Mouse (Mus musculus): ENCODE measurements around the gene Gdpgp1. TPM values are rescaled to one million over a fixed set of nuclear protein-coding genes. Genes with fewer than 3 reads are reported as not detected.

Gene Gdpgp1
- 2.4 and 2.7 TPM in 2 replicates for polyA plus RNA-seq (2012; rRNA removed)

DNA sequence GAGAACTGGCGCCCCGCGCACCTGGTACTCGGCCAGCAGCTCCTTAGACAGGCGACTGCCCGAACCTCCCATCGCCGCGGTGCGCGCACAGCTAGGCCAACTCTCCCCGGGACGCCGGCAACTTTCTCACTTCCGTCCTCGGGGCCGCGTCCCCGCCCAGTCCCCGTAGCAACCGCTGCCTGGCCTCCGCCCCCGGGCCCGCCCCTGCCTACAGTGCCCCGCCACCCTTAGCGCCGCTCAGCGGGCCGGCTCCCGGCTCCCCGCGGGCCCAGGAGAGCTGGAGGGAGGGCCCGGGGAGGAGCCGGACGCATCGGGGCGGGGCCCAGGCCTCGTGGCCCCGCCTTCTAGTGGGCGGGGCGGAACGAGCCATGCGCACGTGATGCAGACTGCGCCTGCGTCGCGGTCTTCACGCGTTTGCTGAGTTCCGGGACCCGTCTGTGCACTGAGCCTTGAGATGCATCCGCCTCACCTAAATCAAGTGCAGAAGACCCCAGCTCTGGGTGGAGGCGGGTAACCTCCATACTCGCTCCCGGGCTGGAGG is at the start of gene Gdpgp1, which contains the start of gene Cib1:
Gdpgp1 (plus strand) TSS at position 377 of the 541 bp plus-strand sequence.
Cib1 (minus strand) TSS at position 325 of the 541 bp plus-strand sequence.

DNA sequence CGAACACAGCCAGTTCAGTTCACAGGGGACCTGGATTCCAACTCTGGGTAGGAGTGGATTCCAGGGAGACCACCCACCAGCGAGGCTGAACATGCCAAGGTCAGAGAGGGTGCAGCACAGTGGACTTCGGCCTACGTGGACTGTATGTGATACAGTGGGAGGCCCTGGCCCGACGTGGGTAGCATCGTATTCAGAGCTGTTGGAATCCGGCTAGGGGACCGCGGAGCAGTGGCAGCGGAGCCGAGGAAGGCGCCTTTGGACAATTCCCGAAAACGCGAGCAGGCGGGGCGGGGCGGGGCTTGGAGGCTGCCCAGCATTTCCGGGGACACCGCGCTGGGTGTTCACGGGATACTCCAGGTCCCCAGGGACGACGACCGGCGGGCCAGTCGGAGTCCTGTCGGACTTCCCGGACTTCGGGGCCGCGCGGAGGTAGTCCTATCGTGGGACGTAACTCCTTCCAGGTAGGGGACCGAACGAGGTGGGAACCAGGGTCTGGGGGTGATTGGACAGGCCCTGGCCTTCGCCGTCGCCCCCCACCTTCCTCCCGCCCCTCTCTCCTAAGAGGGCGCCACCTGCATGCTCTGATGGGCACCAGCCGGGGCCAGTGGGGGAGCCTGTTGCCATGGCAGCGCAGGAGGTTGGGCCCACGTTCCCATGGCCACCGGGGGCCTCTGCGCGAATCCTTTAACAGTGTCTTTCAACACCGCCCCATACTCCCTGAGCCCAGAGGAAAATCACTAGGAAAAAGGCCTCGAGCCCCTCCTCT is 46.0 kb upstream of the Gdpgp1 start, which contains the start of gene Sema4b:
Sema4b (plus strand) TSS at position 311 of the 766 bp plus-strand sequence.

DNA sequence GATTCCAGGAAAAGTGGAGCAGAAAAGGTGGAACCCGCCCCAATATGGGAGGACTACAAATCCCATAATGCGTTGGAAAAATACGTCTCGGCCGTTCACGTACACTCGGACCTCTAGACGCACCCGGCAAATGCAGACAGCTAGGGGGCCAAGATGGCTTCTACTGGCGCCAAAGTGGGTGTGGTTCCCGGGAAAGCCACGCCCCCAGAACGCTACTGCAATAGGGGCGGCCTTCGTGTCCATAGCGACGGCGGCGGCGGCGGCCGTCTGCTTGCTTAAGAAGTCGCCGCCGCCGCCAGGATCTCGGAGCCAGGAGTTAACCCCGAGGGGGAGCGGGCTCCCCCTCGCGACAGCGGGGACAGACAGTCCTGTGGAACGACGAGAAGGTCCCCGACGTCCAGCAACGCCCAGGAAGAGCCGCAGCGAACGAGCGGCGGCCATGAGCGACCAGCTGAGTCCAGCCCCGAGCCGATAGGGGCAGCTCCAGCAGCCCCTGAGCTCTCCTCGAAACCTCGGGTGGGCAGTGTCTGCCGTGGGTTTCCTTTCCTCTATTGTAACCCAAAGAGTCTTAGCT is 13.6 kb downstream of the Gdpgp1 start, which contains the start of gene Ttll13:
Ttll13 (plus strand) TSS at position 229 of the 574 bp plus-strand sequence.

GRCm38 (mm10) chr7:80260625-80261371 is 28.1 kb downstream of the Gdpgp1 start, which contains the start of gene Ngrn:
Gene Ngrn (plus strand): TSS chr7:80261215.

GRCm38 (mm10) chr7:80268897-80269750 is 36.5 kb downstream of the Gdpgp1 start, which contains the start of gene Vps33b:
Gene Vps33b (plus strand): TSS chr7:80269649.

Other genes starting within 250 kb of the Gdpgp1 start
- 35.9 and 41.9 TPM in 2 replicates for gene Zfp710, start 208.1 kb upstream of the Gdpgp1 start, polyA plus RNA-seq (2012; rRNA removed)
- gene Idh2, start 117.5 kb upstream of the Gdpgp1 start, polyA plus RNA-seq (2012; rRNA removed), result 201 and 250 TPM in 2 replicates
- 60.8 and 62.2 TPM in 2 replicates for gene Sema4b, start 46.0 kb upstream of the Gdpgp1 start, polyA plus RNA-seq (2012; rRNA removed)
- 93.4 and 103 TPM in 2 replicates for gene Cib1, start 52 bp upstream of the Gdpgp1 start, polyA plus RNA-seq (2012; rRNA removed)
- 1.2 and 1.3 TPM in 2 replicates for gene Ttll13, start 13.5 kb downstream of the Gdpgp1 start, polyA plus RNA-seq (2012; rRNA removed)
- 25.8 and 29.8 TPM in 2 replicates for gene Ngrn, start 28.4 kb downstream of the Gdpgp1 start, polyA plus RNA-seq (2012; rRNA removed)
- gene Vps33b, start 36.8 kb downstream of the Gdpgp1 start, polyA plus RNA-seq (2012; rRNA removed), result 8.8 and 13.5 TPM in 2 replicates
- 18.5 and 34.2 TPM in 2 replicates for gene Prc1, start 61.6 kb downstream of the Gdpgp1 start, polyA plus RNA-seq (2012; rRNA removed)
- gene Rccd1, start 91.6 kb downstream of the Gdpgp1 start, polyA plus RNA-seq (2012; rRNA removed), result 15.9 and 19.6 TPM in 2 replicates
- gene Unc45a, start 108.1 kb downstream of the Gdpgp1 start, polyA plus RNA-seq (2012; rRNA removed), result 126 and 132 TPM in 2 replicates
- gene Hddc3, start 110.2 kb downstream of the Gdpgp1 start, polyA plus RNA-seq (2012; rRNA removed), result 34.4 and 38.4 TPM in 2 replicates
- gene Man2a2, start 138.5 kb downstream of the Gdpgp1 start, polyA plus RNA-seq (2012; rRNA removed), result 155 and 175 TPM in 2 replicates
- 20.7 and 30.8 TPM in 2 replicates for gene Fes, start 155.1 kb downstream of the Gdpgp1 start, polyA plus RNA-seq (2012; rRNA removed)
- gene Furin, start 172.6 kb downstream of the Gdpgp1 start, polyA plus RNA-seq (2012; rRNA removed), result 154 and 156 TPM in 2 replicates